Mouse (Mus musculus) hindbrain, embryonic 11.5 days (tissue): ENCODE data around the gene Kcnma1. TPM values are rescaled to one million over a fixed set of nuclear protein-coding genes. Genes with fewer than 3 reads are reported as not detected.
A peak's percentile ranks its signal among the peaks of the same experiment; 100 is the strongest.

Experiments used
- ATAC-seq: fragments of 200-750 bp; cut with Nextera tagmentation; 2 replicates; pipeline ENCODE4 v1.8.0; 2017; ENCODE audit warnings: mild to moderate bottlenecking, moderate TSS enrichment, moderate library complexity; ENCODE audit not compliant: low FRiP score
- DNase-seq: peaks from one replicate; pipeline ENCODE4 v3.0.0-alpha.2; 2015; ENCODE audit warnings: low spot score
- H3K27ac ChIP-seq: fragments of 300-500 bp; sonication (generic); 2 replicates; pipeline ENCODE4 v1.5.1; 2014; ENCODE audit warnings: mild to moderate bottlenecking, low read depth, low read length
- H3K27me3 ChIP-seq: fragments of 300-500 bp; sonication (generic); 2 replicates; pipeline ENCODE4 v1.6.1; 2014; ENCODE audit warnings: mild to moderate bottlenecking, low read length, moderate library complexity, mixed read lengths; ENCODE audit not compliant: control insufficient read depth, insufficient read depth
- H3K36me3 ChIP-seq: fragments of 300-500 bp; sonication (generic); 2 replicates; pipeline ENCODE4 v1.6.1; 2014; ENCODE audit warnings: mild to moderate bottlenecking, low read length, moderate library complexity, mixed read lengths; ENCODE audit not compliant: control insufficient read depth, insufficient read depth
- H3K4me1 ChIP-seq: fragments of 300-500 bp; sonication (generic); replicated peaks from 2 replicates; pipeline ENCODE4 v1.6.1; 2014; ENCODE audit warnings: low read length, mixed read lengths; ENCODE audit not compliant: control insufficient read depth, insufficient read depth
- H3K4me2 ChIP-seq: fragments of 300-500 bp; sonication (generic); replicated peaks from 2 replicates; pipeline ENCODE4 v1.6.1; 2014; ENCODE audit warnings: mild to moderate bottlenecking, low read depth, low read length
- H3K4me3 ChIP-seq: fragments of 300-500 bp; sonication (generic); 2 replicates; pipeline ENCODE4 v1.5.1; 2014; ENCODE audit warnings: low read depth, low read length
- H3K9ac ChIP-seq: fragments of 300-500 bp; sonication (generic); 2 replicates; pipeline ENCODE4 v1.6.1; 2014; ENCODE audit warnings: low read depth, low read length
- H3K9me3 ChIP-seq: fragments of 300-500 bp; sonication (generic); 2 replicates; pipeline ENCODE4 v1.6.1; 2016; ENCODE audit warnings: low read length; ENCODE audit not compliant: control insufficient read depth
- WGBS: fragments of 180-500 bp; shearing (Covaris S2); extraction: QIAGEN DNeasy Blood & Tissue Kit; methylation state at CpG from one replicate; pipeline ENCODE4 v1.1.7; 2014; 5-methylcytosine and 5-hydroxymethylcytosine counted together
- polyA plus RNA-seq: library from polyadenylated mRNA; unstranded; fragments of >200 nt; fragmentation: Nextera tagmentation; extraction: Ambion mirVana; gene quantifications from 2 replicates; pipeline ENCODE4 v1.2.1, GENCODE M21; 2014

Gene Kcnma1
- polyA plus RNA-seq, 1 experiment from 2014 or later: 1.8 TPM

DNA sequence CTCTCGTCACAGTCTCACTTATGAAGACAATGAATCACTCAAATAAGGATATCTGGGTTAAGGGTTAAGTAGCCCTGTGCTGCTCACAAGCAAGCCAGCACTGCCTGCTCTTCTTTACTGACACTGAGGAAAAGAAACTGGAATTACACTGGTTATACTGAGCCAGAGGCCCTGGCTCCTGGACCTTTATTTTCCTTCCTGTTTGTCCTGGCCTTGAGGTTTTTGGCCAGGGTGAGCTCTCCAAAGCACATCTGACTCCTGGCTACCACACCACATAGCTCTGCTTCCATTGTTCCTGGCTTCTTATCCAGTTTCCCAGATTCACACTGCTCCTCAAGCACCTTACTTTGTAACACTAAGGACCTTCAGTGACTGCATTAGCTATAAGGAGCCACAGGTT, 242.5 kb downstream of the Kcnma1 start:
- Histone ChIP-seq H3K27me3 (no peaks in the 10 kb centered on the region), H3K4me3 (no peak overlapping the region), H3K4me1 (no peaks in the 10 kb centered on the region), H3K36me3 (no peaks in the 10 kb centered on the region), H3K27ac (no peak overlapping the region), H3K4me2 (no peak overlapping the region), H3K9ac (no peak overlapping the region), H3K9me3 (no peaks in the 10 kb centered on the region)
- no peak for ATAC-seq
- DNase-seq: no peak
- 85% methylated on average over 1 of the region's 1 CpGs for WGBS

DNA sequence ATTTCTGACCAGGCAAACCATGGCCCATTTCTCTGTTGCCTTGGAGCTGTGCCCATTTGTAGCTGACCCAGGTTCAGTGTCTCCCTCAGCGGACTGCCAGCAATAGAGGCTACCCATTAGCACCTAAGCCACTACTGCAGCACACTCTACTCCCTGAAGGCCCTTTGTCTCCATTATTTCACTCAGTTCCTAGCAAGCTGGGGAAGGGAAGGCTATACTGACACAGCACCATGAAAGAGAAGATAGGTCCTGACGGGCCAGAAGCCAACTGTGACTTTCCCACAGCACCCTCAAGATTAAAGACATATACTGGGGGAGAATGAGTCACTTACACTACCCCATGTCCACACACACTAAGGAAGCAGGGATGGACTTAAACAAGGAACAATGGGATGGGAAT, 251.8 kb downstream of the Kcnma1 start:
- Histone ChIP-seq H3K9me3 (no peaks in the 10 kb centered on the region), H3K27ac (no peak overlapping the region), H3K4me2 (no peak overlapping the region), H3K27me3 (no peaks in the 10 kb centered on the region), H3K4me3 (no peak overlapping the region), H3K36me3 (no peaks in the 10 kb centered on the region), H3K4me1 (no peaks in the 10 kb centered on the region), H3K9ac (no peak overlapping the region)
- no peak for DNase-seq
- no peak for ATAC-seq
- 92% methylated on average over 2 of the region's 2 CpGs for WGBS

DNA sequence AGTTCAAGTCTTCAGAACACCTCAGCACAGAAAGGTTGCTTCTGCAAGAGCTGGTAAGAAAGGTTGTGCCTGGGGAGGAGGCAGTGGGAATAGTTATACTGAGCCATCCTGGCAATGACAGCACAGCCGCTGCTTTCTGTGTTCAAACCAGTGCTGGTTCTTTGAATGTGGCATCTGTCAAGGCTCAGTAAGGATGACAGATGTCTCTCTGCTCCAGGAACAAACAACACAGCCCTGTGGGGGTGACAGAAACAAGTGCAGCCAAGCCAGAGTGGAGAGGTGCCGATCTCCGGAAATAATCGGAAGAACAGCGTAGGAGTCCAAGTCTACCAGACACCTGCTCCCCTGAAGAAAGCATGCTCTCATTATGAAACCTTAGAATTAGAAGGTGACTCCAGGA, 254.7 kb downstream of the Kcnma1 start:
- no peaks in the 10 kb centered on the region for H3K9me3 ChIP-seq
- no peaks in the 10 kb centered on the region for H3K4me1 ChIP-seq
- no peak overlapping the region for H3K27ac ChIP-seq
- no peak for ATAC-seq
- H3K36me3 ChIP-seq: no peaks in the 10 kb centered on the region
- H3K9ac ChIP-seq: no peak overlapping the region
- no peak overlapping the region for H3K4me2 ChIP-seq
- H3K4me3 ChIP-seq: no peak overlapping the region
- DNase-seq: no peak
- no peaks in the 10 kb centered on the region for H3K27me3 ChIP-seq
- 76% methylated on average over 5 of the region's 5 CpGs for WGBS

DNA sequence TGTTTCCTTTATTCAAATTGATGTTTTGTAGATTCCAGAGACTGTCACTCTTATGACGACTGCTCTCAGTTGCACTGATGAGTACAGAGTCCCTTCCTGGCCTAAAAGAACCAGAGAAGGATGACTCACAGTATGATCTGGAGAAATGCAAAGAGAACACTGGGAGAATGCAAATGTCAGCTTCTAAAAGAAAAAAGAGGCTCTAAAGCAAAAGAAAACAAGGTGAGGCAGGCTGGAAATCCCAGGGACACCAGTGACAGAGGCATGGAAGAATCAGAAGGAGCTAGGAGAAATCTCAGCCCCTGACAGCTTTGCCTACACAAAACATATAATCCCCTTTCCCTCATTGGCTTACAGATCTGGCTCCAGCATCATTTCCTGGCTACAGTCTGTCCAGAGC, 255.9 kb downstream of the Kcnma1 start:
- ATAC-seq: no peak
- no peak for DNase-seq
- Histone ChIP-seq H3K4me3 (no peak overlapping the region), H3K36me3 (no peaks in the 10 kb centered on the region), H3K4me1 (no peaks in the 10 kb centered on the region), H3K9ac (no peak overlapping the region), H3K27ac (no peak overlapping the region), H3K4me2 (no peak overlapping the region), H3K9me3 (no peaks in the 10 kb centered on the region), H3K27me3 (no peaks in the 10 kb centered on the region)
- 74% methylated on average over 1 of the region's 1 CpGs for WGBS

DNA sequence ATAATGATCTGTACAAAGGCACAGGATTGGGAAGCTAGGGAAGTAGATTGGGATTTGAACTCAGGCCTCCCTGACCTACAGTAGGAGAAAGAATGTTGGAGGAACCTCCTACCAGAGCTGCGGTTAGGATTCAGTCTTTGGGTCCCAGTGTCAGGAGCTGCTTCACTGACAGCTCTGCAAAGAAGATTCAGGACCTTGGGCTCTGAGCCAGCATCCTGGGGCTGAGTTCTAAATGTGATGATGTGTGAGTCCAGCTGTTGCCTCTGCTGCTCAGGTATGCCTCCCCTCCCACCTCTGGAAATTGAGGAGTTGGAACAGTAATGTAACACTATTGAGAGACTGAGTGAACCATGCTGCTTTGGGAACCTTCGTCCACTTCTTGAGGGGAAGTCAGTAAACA, 266.3 kb downstream of the Kcnma1 start:
- no peak for DNase-seq
- H3K4me1 ChIP-seq: no peaks in the 10 kb centered on the region
- WGBS: 90% methylated on average over 2 of the region's 2 CpGs
- no peaks in the 10 kb centered on the region for H3K36me3 ChIP-seq
- H3K9me3 ChIP-seq: no peaks in the 10 kb centered on the region
- ATAC-seq: no peak
- H3K4me3 ChIP-seq: no peak overlapping the region
- no peak overlapping the region for H3K4me2 ChIP-seq
- H3K27ac ChIP-seq: no peak overlapping the region
- no peak overlapping the region for H3K9ac ChIP-seq
- H3K27me3 ChIP-seq: no peaks in the 10 kb centered on the region

DNA sequence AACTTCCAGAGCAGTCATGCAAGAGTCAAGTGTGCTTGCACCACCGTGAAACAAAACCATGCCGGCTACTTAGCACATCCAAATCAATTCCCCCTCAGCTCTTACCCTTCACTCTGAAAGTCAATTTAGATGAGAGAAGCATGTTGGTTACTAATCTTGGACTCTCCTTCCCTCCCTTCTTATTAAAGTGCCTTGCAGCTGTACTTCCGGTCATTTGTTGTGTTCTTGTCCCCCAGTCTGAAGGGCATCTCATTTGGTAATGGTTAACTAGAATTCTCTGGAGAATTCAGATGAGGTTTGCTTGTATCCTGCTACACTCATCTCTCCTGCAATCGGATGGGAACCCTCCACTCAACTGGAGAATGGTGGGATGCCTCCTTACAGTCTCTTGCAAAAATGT, 267.3 kb downstream of the Kcnma1 start:
- WGBS: 88% methylated on average over 4 of the region's 4 CpGs
- DNase-seq: no peak
- ATAC-seq: no peak
- no peaks in the 10 kb centered on the region for H3K36me3 ChIP-seq
- H3K9ac ChIP-seq: no peak overlapping the region
- H3K4me1 ChIP-seq: no peaks in the 10 kb centered on the region
- no peaks in the 10 kb centered on the region for H3K9me3 ChIP-seq
- H3K27me3 ChIP-seq: no peaks in the 10 kb centered on the region
- H3K27ac ChIP-seq: no peak overlapping the region
- H3K4me2 ChIP-seq: no peak overlapping the region
- H3K4me3 ChIP-seq: no peak overlapping the region

DNA sequence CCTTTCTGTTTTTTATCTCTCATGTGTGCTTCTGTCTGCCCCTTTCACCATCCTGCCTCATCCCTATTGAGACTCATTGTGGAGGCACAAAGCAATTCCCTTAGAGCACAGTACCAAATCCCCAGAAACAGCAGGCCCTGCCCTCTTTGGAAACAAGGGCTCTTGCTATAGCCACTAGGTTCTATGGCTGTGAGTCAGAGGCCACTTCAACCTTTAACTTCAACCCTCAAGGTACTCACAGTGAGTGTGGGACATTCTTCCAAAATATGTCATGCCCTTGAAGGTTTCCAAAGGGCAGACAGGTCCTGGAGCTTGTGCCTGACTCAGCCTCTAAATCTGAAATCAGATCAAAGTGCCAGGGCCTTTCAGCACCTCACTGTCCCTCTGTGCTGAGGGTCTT, 272.8 kb downstream of the Kcnma1 start:
- H3K27me3 ChIP-seq: no peaks in the 10 kb centered on the region
- H3K9me3 ChIP-seq: no peaks in the 10 kb centered on the region
- no peak overlapping the region for H3K4me2 ChIP-seq
- H3K4me3 ChIP-seq: no peak overlapping the region
- H3K27ac ChIP-seq: no peak overlapping the region
- DNase-seq (no peak), ATAC-seq (no peak)
- H3K9ac ChIP-seq: no peak overlapping the region
- no peaks in the 10 kb centered on the region for H3K36me3 ChIP-seq
- no peaks in the 10 kb centered on the region for H3K4me1 ChIP-seq

DNA sequence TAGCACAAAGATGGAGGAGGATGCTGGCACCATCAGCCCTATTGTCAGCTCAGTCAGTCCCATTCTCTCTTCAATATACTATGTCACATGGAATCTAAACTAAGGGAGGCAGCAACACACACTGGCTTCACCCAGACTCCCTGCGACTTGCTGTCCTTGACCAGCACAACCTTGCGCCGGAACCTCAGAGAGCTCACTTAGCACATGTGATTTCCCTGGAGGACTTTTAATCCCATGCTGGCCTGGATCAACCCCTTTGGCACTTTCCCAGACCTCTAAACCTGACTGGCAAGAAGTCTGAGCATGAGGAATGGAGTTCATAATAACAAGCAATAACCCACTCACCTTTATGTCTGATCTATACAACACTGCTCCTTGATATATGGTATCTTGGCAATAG, 280.1 kb downstream of the Kcnma1 start:
- H3K4me3 ChIP-seq: no peak overlapping the region
- WGBS: 91% methylated on average over 3 of the region's 3 CpGs

DNA sequence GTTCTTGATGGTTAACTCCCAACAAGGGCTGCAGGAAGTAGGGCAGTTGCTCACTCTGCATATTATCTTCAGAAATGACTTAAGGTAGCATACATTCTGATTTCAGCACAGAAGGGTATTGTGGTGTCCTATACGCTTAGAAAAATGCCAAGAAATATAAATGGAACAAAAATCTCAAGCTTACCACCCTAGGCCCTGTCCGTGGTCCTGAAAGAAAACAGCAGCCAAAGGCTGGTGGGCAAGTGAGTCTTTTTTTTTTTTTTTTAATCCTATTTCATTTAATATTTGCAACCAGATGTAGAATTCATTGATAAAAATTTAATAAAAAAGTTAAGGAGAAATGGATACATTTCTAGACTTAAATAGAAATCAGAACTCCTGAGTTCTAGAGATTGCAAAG, 284.9 kb downstream of the Kcnma1 start:
- Histone ChIP-seq H3K4me1 (no peaks in the 10 kb centered on the region), H3K9me3 (no peaks in the 10 kb centered on the region), H3K27me3 (no peaks in the 10 kb centered on the region), H3K27ac (no peak overlapping the region), H3K4me2 (no peak overlapping the region), H3K4me3 (no peak overlapping the region), H3K36me3 (no peaks in the 10 kb centered on the region), H3K9ac (no peak overlapping the region)
- 61% methylated on average over 2 of the region's 2 CpGs for WGBS
- peak; percentile 57 for DNase-seq
- ATAC-seq: no peak

More for the DNA sequence above, 280.1 kb downstream of the Kcnma1 start:
- ATAC-seq (no peak), DNase-seq (no peak)
- H3K4me1 ChIP-seq: no peaks in the 10 kb centered on the region
- no peak overlapping the region for H3K9ac ChIP-seq
- H3K36me3 ChIP-seq: no peaks in the 10 kb centered on the region
- no peak overlapping the region for H3K4me2 ChIP-seq
- no peaks in the 10 kb centered on the region for H3K27me3 ChIP-seq
- H3K9me3 ChIP-seq: no peaks in the 10 kb centered on the region
- H3K27ac ChIP-seq: no peak overlapping the region
